Mouse (Mus musculus): ENCODE results near the gene Bid. TPM values are rescaled to one million over a fixed set of nuclear protein-coding genes. Genes with fewer than 3 reads are reported as not detected.
"Not testable (repeated sequence)": the region's sequence is repeated elsewhere in the genome, so short reads cannot be mapped to it uniquely, and the experiment has no call there.

Bid gene
- polyA plus RNA-seq, 1 experiment from 2014 or later: 16.7 TPM

- no peak overlapping the region for H3K4me2 ChIP-seq (replicated peaks)
- no peak for ATAC-seq (ENCODE audit: insufficient number of reproducible peaks, low FRiP score, low TSS enrichment, low read depth)
- no peak overlapping the region for H3K4me3 ChIP-seq (replicated peaks)
- peaks cover 23% of the 10 kb centered on the region for H3K4me1 ChIP-seq
- H3K9ac ChIP-seq: no peak overlapping the region
- WGBS: 45% methylated on average over 9 of the region's 9 CpGs
- no peaks in the 10 kb centered on the region for H3K9me3 ChIP-seq (replicated peaks)
- no peaks in the 10 kb centered on the region; the same call in 1 of the 2 replicates for H3K27me3 ChIP-seq
- no peak overlapping the region for H3K27ac ChIP-seq (replicated peaks)
- H3K36me3 ChIP-seq: no peaks in the 10 kb centered on the region
Measured at GRCm38 (mm10) chr6:120914911-120915648, 1.6 kb downstream of the Bid start.

DNA sequence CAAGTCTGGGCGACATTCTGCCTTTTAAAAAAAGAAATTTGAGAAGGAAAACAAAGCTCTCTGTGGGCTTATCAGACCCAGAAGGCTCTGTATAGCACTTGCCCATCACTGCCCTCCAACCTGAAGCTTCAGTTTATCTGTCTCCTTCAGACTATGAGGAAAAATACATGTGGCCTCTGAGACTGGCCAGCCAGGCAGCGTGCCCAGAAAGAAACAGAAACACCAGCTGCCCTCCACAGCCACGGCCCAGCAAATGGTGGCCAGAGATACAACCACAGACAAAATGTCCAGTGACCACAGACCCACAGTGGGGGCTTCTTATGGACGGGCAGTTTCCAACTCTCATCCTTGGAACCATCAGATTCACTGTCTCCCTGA lies 2.1 kb downstream of the Bid start:
- H3K4me3 ChIP-seq (replicated peaks): no peak overlapping the region
- H3K4me1 ChIP-seq: peaks cover 23% of the 10 kb centered on the region
- no peak for ATAC-seq (ENCODE audit: insufficient number of reproducible peaks, low FRiP score, low TSS enrichment, low read depth)
- 78% methylated on average over 4 of the region's 4 CpGs for WGBS
- H3K27ac ChIP-seq (replicated peaks): no peak overlapping the region
- no peaks in the 10 kb centered on the region for H3K36me3 ChIP-seq
- no peak overlapping the region for H3K9ac ChIP-seq
- no peaks in the 10 kb centered on the region; the same call in 1 of the 2 replicates for H3K27me3 ChIP-seq
- H3K4me2 ChIP-seq (replicated peaks): no peak overlapping the region
- H3K9me3 ChIP-seq (replicated peaks): no peaks in the 10 kb centered on the region

DNA sequence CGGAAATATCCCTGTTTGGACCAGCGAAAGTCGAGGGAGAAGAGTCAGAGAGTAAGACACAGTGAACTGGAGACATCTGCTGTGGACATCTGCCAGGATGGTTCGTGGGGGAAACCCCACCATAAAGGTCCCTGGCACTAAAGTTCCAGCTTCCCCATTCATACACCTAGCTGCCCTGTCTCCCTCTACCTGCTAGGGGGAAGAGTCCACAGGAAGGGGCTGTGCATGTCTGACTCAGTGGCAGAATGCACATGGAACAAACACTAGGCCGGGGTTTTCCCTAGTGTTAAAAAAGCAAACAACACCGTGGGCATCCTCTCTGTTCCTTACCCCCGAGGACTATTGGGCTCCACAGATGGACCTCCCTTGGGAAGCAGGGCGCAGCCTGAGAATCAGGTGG lies 2.9 kb downstream of the Bid start:
- Histone ChIP-seq H3K4me3 (replicated peaks) (no peak overlapping the region), H3K27ac (replicated peaks) (no peak overlapping the region), H3K9ac (no peak overlapping the region), H3K27me3 (no peaks in the 10 kb centered on the region; the same call in 1 of the 2 replicates), H3K9me3 (replicated peaks) (no peaks in the 10 kb centered on the region), H3K36me3 (no peaks in the 10 kb centered on the region), H3K4me2 (replicated peaks) (no peak overlapping the region), H3K4me1 (peaks cover 23% of the 10 kb centered on the region)
- 77% methylated on average over 8 of the region's 8 CpGs for WGBS
- ATAC-seq (ENCODE audit: insufficient number of reproducible peaks, low FRiP score, low TSS enrichment, low read depth): no peak

GRCm38 (mm10) chr6:120912931-120913330 lies 3.7 kb downstream of the Bid start:
- Histone ChIP-seq H3K36me3 (no peaks in the 10 kb centered on the region), H3K27ac (replicated peaks) (no peak overlapping the region), H3K27me3 (no peaks in the 10 kb centered on the region; the same call in 1 of the 2 replicates), H3K4me1 (peaks cover 23% of the 10 kb centered on the region), H3K9me3 (replicated peaks) (no peaks in the 10 kb centered on the region), H3K9ac (no peak overlapping the region), H3K4me3 (replicated peaks) (no peak overlapping the region), H3K4me2 (replicated peaks) (no peak overlapping the region)
- 48% methylated on average over 2 of the region's 2 CpGs for WGBS
- no peak for ATAC-seq (ENCODE audit: insufficient number of reproducible peaks, low FRiP score, low TSS enrichment, low read depth)

DNA sequence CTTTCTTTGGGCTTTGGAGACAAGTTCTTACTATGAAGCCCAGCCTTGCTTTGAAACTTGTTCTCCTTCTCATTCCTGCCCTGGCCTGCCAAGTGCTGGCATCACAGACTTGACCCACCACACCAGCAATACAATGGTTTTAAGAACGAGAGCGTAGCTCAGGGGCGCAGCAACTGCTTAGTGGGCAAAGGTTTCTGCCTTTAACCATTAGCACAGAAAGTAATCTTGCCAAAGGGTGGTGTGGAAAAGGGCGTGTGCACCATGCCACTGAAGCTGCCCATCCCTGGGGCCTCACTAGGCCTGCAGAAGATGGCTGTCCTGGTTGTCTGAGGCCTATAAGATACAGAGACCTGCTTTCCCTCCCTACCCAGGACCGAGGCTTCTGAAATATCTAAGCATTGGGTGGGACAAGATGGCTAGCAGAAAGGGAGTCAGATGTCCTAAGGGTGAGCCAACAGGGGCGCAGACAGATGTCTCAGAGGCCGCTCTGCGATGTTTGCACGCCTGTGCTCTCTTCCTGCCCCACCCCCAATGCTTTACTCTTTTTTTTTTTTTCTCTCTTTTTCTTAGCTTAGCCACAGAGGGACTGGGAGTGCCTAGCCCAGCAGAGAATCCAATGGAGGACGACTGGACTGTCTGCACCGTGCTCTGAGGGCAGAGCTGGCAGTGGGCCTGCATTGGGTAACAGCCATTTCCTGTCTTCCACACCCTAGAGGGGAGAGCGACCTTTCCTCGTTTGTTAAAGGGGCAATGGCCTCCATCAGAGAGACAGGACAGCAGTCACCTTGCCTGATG lies 5.2 kb downstream of the Bid start:
- 66% methylated on average over 13 of the region's 13 CpGs for WGBS
- Histone ChIP-seq H3K27me3 (no peaks in the 10 kb centered on the region; the same call in 1 of the 2 replicates), H3K9me3 (replicated peaks) (no peaks in the 10 kb centered on the region), H3K4me3 (replicated peaks) (no peak overlapping the region), H3K4me1 (peaks cover 19% of the 10 kb centered on the region), H3K36me3 (no peaks in the 10 kb centered on the region), H3K9ac (no peak overlapping the region), H3K4me2 (replicated peaks) (no peak overlapping the region), H3K27ac (replicated peaks) (no peak overlapping the region)
- ATAC-seq (ENCODE audit: insufficient number of reproducible peaks, low FRiP score, low TSS enrichment, low read depth): no peak

- Histone ChIP-seq H3K4me1 (peaks cover 7% of the 10 kb centered on the region; the same call in 1 of the 2 replicates), H3K27ac (replicated peaks) (no peak overlapping the region), H3K4me3 (replicated peaks) (no peak overlapping the region), H3K9ac (no peak overlapping the region), H3K9me3 (replicated peaks) (no peaks in the 10 kb centered on the region), H3K4me2 (replicated peaks) (no peak overlapping the region), H3K27me3 (no peaks in the 10 kb centered on the region), H3K36me3 (no peaks in the 10 kb centered on the region)
- 89% methylated on average over 3 of the region's 3 CpGs for WGBS
- no peak for ATAC-seq (ENCODE audit: insufficient number of reproducible peaks, low FRiP score, low TSS enrichment, low read depth)
Measured at GRCm38 (mm10) chr6:120909501-120909900, 7.2 kb downstream of the Bid start.

GRCm38 (mm10) chr6:120907876-120908597 lies 8.6 kb downstream of the Bid start:
- H3K4me3 ChIP-seq (replicated peaks); H3K9ac ChIP-seq; H3K27ac ChIP-seq (replicated peaks); H3K36me3 ChIP-seq; H3K4me1 ChIP-seq; H3K9me3 ChIP-seq (replicated peaks); ATAC-seq (ENCODE audit: insufficient number of reproducible peaks, low FRiP score, low TSS enrichment, low read depth); H3K27me3 ChIP-seq; H3K4me2 ChIP-seq (replicated peaks): not testable (repeated sequence)
- 84% methylated on average over 10 of the region's 10 CpGs for WGBS

- no peaks in the 10 kb centered on the region for H3K36me3 ChIP-seq
- WGBS: 90% methylated on average over 6 of the region's 6 CpGs
- H3K4me1 ChIP-seq: peaks cover 5% of the 10 kb centered on the region; the same call in 1 of the 2 replicates
- H3K9ac ChIP-seq: no peak overlapping the region
- H3K27ac ChIP-seq (replicated peaks): no peak overlapping the region
- ATAC-seq (ENCODE audit: insufficient number of reproducible peaks, low FRiP score, low TSS enrichment, low read depth): no peak
- no peaks in the 10 kb centered on the region for H3K9me3 ChIP-seq (replicated peaks)
- H3K4me3 ChIP-seq (replicated peaks): no peak overlapping the region
- H3K4me2 ChIP-seq (replicated peaks): no peak overlapping the region
- no peaks in the 10 kb centered on the region for H3K27me3 ChIP-seq
Measured at GRCm38 (mm10) chr6:120906521-120906920, 10.1 kb downstream of the Bid start.

DNA sequence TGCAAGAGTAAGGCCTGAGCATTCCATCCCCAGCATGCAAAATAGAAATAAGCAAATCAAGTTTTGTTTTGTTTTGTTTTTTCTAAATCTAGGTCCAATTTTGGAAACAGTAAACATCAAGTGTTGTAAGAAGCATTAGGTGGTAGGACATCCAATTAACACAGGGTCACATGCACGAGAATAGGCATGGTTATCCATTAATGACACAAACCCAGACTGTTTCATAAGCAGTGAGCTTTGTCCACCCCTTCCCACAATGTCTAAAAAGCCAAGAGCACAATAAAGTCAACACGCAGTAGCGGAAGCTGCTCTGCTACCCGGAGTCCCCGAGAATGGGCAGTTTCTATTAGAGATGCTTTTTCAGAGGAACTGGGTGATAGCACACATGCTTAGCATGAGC lies 11.5 kb downstream of the Bid start:
- no peaks in the 10 kb centered on the region for H3K9me3 ChIP-seq (replicated peaks)
- H3K27me3 ChIP-seq: no peaks in the 10 kb centered on the region
- no peak overlapping the region for H3K4me3 ChIP-seq (replicated peaks)
- no peak for ATAC-seq (ENCODE audit: insufficient number of reproducible peaks, low FRiP score, low TSS enrichment, low read depth)
- H3K4me2 ChIP-seq (replicated peaks): no peak overlapping the region
- H3K36me3 ChIP-seq: no peaks in the 10 kb centered on the region
- no peaks in the 10 kb centered on the region for H3K4me1 ChIP-seq
- WGBS: 91% methylated on average over 5 of the region's 5 CpGs
- no peak overlapping the region for H3K9ac ChIP-seq
- no peak overlapping the region for H3K27ac ChIP-seq (replicated peaks)

- H3K27me3 ChIP-seq: no peaks in the 10 kb centered on the region
- H3K4me2 ChIP-seq (replicated peaks): no peak overlapping the region
- no peak overlapping the region for H3K4me3 ChIP-seq (replicated peaks)
- no peak overlapping the region for H3K9ac ChIP-seq
- H3K36me3 ChIP-seq: no peaks in the 10 kb centered on the region
- WGBS: 72% methylated on average over 11 of the region's 11 CpGs
- no peak for ATAC-seq (ENCODE audit: insufficient number of reproducible peaks, low FRiP score, low TSS enrichment, low read depth)
- H3K4me1 ChIP-seq: no peaks in the 10 kb centered on the region
- H3K9me3 ChIP-seq (replicated peaks): no peaks in the 10 kb centered on the region
- H3K27ac ChIP-seq (replicated peaks): no peak overlapping the region
Measured at GRCm38 (mm10) chr6:120903961-120904360, 12.7 kb downstream of the Bid start.

DNA sequence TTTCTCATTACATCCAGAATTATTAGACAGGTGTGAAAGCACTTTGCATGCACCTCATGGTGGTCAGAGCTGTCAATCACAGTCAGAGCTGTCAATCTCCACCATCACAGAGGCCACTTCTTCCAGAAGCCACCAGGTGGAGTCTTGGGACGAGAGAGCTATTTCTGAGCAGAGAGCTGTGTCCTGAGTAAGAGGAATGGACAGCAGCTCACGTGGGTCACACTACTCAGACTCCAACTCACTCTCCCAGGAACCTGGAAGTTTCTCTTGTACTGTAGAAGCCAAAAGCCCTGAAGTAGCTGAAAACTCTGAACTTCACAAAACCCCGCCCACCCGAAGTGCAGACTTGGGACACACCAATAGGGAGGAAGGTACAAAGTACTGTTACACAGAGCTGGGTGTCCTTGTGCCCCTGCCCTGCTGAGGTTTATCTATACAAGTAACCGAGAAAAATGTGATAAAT lies 13.2 kb downstream of the Bid start:
- H3K4me1 ChIP-seq: no peaks in the 10 kb centered on the region
- no peaks in the 10 kb centered on the region for H3K36me3 ChIP-seq
- 52% methylated on average over 5 of the region's 5 CpGs for WGBS
- H3K4me2 ChIP-seq (replicated peaks): no peak overlapping the region
- no peak overlapping the region for H3K9ac ChIP-seq
- no peaks in the 10 kb centered on the region for H3K27me3 ChIP-seq
- no peak overlapping the region for H3K27ac ChIP-seq (replicated peaks)
- no peak for ATAC-seq (ENCODE audit: insufficient number of reproducible peaks, low FRiP score, low TSS enrichment, low read depth)
- no peak overlapping the region for H3K4me3 ChIP-seq (replicated peaks)
- H3K9me3 ChIP-seq (replicated peaks): no peaks in the 10 kb centered on the region
